Mouse (Mus musculus) v-Abl transformed pro-B cells (cell line): Measurements from ENCODE around the gene Lbhd1.

Experiments used
- in situ Hi-C, 2 experiments: fragments of 400-800 bp; cut with MboI; formaldehyde crosslinking; loops; one replicate each; pipeline ENCODE4 v1.15.1; 2025; ENCODE audit not compliant: unreplicated experiment in 2 of 2

Lbhd1 gene

DNA sequence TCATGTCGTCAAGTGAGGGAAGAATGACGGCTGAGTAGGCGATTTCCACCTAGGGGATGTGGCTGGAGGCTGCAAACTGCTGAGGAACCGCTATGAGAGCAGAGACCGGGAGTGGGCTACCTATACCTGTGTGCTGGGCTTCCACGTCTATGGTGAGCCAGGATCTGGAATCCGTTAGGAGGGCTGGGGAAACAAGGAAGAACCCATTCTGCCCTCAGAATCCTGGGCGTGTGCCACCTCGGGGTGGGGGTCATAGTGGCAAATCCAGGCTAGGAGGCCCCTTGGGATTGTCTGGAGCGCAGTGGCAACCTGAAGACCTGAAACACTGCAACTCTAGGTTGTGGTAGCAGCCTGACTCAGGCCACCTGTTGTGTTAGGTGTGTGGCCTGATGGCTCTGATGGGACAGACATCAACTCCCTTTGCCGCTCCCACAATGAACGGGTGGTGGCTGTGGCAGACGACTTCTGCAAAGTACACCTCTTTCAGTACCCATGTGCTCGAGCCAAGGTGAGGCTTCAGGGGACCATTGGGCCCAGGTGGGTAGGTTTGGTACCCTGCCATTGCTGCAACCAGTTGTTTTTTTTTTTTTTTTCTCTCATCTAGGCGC, 57.1 kb downstream of the Lbhd1 start:
- in situ Hi-C loops = loop anchor here in 1 of 2 experiments (25.0 kb wide), 1 partner anchor 203 kb away; the partner anchor contains the start of genes 1700092M07Rik, Stx5a and Wdr74

DNA sequence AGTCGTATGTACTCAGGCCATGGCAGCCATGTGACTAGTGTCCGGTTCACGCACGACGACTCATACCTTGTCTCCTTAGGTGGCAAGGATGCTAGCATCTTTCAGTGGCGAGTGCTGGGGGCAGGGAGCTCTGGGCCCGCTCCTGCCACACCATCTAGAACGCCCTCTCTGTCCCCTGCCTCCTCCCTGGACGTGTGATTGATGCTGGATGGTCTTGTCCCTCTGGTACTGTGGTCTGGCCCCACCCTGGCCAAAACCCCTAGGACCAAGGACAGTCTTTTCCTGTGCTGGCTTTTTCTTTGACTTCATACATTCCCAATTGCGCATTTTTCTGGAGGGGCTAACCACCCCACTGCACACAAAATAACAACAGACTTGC, 57.6 kb downstream of the Lbhd1 start:
- in situ Hi-C loops = loop anchor here in 1 of 2 experiments (25.0 kb wide), 1 partner anchor 204 kb away; the partner anchor contains the start of genes 1700092M07Rik, Stx5a and Wdr74

DNA sequence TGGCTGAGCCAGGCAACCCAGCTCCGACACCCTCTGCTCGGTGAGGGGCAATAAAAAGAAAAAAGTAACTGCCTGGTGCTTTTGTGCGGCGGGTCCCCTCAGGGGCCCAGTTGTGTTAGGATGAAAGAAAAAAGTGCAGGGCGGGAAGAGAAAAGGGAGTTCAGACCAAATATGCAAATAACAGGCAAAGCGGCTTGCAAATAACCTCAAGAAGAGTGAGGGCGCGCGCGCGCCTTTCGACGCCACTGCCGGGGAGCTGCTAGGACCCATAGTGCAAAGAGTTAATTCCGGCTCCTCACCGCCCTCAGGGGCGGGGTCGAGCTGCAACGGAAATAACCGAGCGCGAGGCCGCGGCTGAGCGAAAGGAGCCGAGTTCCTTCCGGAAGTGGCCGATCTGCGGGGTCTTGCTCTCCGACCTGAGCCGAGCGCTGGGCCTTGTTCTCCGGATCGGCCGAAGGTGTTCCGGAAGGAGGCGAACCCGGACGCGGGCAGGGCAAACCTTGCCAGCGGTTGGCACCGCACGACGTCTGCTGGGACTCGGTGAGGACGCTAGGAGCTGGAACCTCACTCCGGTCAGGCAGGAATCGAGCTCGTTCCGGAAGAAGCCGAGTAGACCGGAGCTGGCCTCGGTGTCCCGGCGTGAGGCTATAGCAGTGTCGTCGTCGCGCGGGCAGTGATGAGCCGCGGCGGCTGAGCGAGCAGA, 58.1 kb downstream of the Lbhd1 start, which contains the start of gene Mta2:
Gene Mta2, plus strand, starts transcription at position 361 of the 703 bp plus-strand sequence.
- in situ Hi-C loops = loop anchor here in 1 of 2 experiments (25.0 kb wide), 1 partner anchor 204 kb away; the partner anchor contains the start of genes 1700092M07Rik, Stx5a and Wdr74
